Mouse (Mus musculus) ES-Bruce4 (cell line): ENCODE data around the gene Pja2.

Experiments
- CTCF ChIP-seq: IDR thresholded peaks from one replicate; pipeline ENCODE4 v1.8.1; 2011; ENCODE audit warnings: low read depth, low read length
- EP300 ChIP-seq: IDR thresholded peaks from 2 replicates; pipeline ENCODE4 v1.6.1; 2011; ENCODE audit warnings: low read depth, low read length; ENCODE audit not compliant: insufficient read depth
- POLR2A ChIP-seq: IDR thresholded peaks from one replicate; pipeline ENCODE4 v1.8.1; 2011; ENCODE audit warnings: low read length; ENCODE audit not compliant: insufficient read depth

- TF ChIP-seq CTCF (no peak), POLR2A (no peak), EP300 (no peak)
Measured at GRCm38 (mm10) chr17:64286836-64287235, 44.9 kb downstream of the Pja2 start.
